Mouse (Mus musculus) heart, postnatal 10 days (tissue): ENCODE data around the gene Diras2. TPM values are rescaled to one million over a fixed set of nuclear protein-coding genes. Genes with fewer than 3 reads are reported as not detected.

Experiments used
- DNase-seq, 2 experiments: peaks; one replicate each; pipeline ENCODE4 v3.0.0; 2021
- intact Hi-C: fragments of 180-260 bp; cut with DNase I; formaldehyde crosslinking; loops from one replicate; pipeline ENCODE4 v1.15.1; 2025
- total RNA-seq, 2 experiments: library from RNA; stranded (reverse); gene quantifications; 2 replicates each; pipeline ENCODE4 v1.2.3; 2021

Gene Diras2
- total RNA-seq, 2 experiments from 2014 or later = 0.79 to 1.4 TPM

DNA sequence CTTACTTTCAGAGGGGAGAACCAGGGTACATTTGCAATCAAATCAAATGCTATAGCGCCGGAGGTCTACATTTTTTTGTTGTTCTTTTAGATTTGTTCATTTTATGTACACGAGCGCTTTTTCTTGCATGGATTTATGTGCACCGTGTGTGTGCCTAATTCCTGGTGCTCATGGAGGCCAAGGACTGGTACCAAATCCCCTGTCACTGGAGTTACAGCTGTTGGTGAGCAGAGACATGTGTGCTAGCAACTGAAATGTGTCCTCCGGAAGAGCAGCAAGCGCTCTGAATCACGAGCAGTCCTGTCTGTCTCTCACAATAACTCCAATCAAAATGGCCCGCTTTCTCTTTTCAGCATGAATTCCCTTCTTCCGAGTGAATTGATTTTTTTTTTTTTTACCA lies 55.8 kb downstream of the Diras2 start:
- intact Hi-C loops = no loop called here
- DNase-seq = no peak

- no peak for DNase-seq
- intact Hi-C loops = no loop called here
Observed at GRCm38 (mm10) chr13:52474807-52475206, 56.3 kb downstream of the Diras2 start.

GRCm38 (mm10) chr13:52469795-52470690 lies 61.0 kb downstream of the Diras2 start:
- peak; percentile 34 to 39 for DNase-seq
- intact Hi-C loops = no loop called here

DNA sequence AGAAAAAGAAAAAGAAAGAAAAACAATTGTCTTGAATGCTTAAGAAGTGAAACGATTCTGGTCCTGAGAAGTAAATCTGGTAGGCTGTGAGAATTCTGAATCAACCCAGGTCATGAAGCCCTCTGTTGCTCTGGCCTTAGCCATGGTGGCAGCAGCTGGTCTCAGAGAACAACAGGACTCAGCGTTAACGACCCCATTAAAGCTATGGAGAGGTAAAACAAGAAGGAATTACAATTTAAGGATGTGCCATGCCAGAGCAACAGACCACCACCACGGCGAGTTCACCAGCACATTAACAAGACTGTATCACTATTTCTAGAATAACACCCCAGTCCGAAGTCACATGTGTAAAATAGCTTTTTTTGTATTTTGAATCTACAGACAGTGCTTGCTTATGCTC lies 65.9 kb downstream of the Diras2 start:
- intact Hi-C loops = no loop called here
- DNase-seq = no peak

- no peak for DNase-seq
- intact Hi-C loops = no loop called here
Observed at GRCm38 (mm10) chr13:52459982-52460381, 71.1 kb downstream of the Diras2 start.

GRCm38 (mm10) chr13:52457889-52458324 lies 73.2 kb downstream of the Diras2 start:
- no peak for DNase-seq
- intact Hi-C loops = no loop called here

DNA sequence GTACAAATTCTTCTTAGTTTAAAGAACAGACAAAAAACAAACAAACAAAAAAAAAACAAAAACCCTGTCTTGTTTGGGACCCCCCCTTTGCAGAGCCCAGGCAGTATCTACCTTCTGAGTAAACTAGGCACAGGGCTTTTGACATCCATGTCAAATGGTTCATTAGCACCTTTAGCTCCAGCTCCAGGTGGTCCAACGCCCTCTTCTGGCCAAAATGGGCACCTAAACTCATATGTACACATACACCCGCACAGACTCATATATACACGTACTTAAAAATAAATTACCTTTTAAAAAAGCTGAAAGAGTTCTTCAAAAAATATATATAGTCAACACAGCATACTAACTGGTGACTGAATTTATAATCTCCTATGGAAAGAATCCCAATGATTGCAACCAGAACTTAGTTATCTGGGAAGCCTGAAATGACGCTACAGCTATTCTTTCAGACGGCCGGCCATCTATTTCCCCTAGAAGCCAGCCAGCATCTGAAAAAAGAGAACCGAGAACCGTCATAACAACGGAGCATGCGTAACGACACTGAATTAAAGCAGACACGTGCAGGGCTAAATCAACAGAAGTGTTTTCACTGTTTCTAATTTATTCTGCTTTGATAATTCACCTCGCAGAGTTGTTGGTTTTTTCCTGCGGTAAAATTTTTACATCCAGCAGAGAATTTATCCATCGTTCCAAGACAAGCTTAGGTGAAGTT lies 73.7 kb downstream of the Diras2 start:
- intact Hi-C loops = no loop called here
- DNase-seq = no peak

GRCm38 (mm10) chr13:52455329-52455728 lies 75.8 kb downstream of the Diras2 start:
- peak; percentile 54 to 56 for DNase-seq
- intact Hi-C loops = no loop called here

GRCm38 (mm10) chr13:52454708-52455250 lies 76.3 kb downstream of the Diras2 start:
- DNase-seq = no peak
- intact Hi-C loops = no loop called here

Other genes with a start within 250 kb of the Diras2 start
- gene Syk, start 51.9 kb upstream of the Diras2 start, total RNA-seq = 10 to 100 TPM; 17.6 to 22.0 TPM